Mouse (Mus musculus) thymus, postnatal 14 days (tissue): ENCODE data around the gene Otud3.
"Not testable (repeated sequence)": the region's sequence is repeated elsewhere in the genome, so short reads cannot be mapped to it uniquely, and the experiment has no call there.

Experiments
- DNase-seq: peaks from one replicate; pipeline ENCODE4 v3.0.0; 2021

Gene Otud3

GRCm38 (mm10) chr4:138913797-138914196 is at the start of gene Otud3:
Gene Otud3 (minus strand): TSS chr4:138913945.
- peak; percentile 97 for DNase-seq

GRCm38 (mm10) chr4:138962719-138963118 is 49.0 kb upstream of the Otud3 start:
- DNase-seq = no peak

- no peak for DNase-seq
Measured at GRCm38 (mm10) chr4:138959926-138960325, 46.2 kb upstream of the Otud3 start.

- DNase-seq = no peak
Measured at GRCm38 (mm10) chr4:138959120-138959519, 45.4 kb upstream of the Otud3 start.

- DNase-seq = no peak
Measured at GRCm38 (mm10) chr4:138958612-138959011, 44.9 kb upstream of the Otud3 start.

GRCm38 (mm10) chr4:138948257-138948656 is 34.5 kb upstream of the Otud3 start:
- DNase-seq = no peak

- DNase-seq = peak; percentile 92
Measured at GRCm38 (mm10) chr4:138943730-138944129, 30.0 kb upstream of the Otud3 start.

- no peak for DNase-seq
Measured at GRCm38 (mm10) chr4:138941966-138942365, 28.2 kb upstream of the Otud3 start.

GRCm38 (mm10) chr4:138941401-138941800 is 27.7 kb upstream of the Otud3 start:
- DNase-seq = peak; percentile 40

GRCm38 (mm10) chr4:138939481-138939880 is 25.7 kb upstream of the Otud3 start:
- no peak for DNase-seq

- DNase-seq = peak; percentile 41
Measured at GRCm38 (mm10) chr4:138938495-138939269, 24.9 kb upstream of the Otud3 start.

GRCm38 (mm10) chr4:138934456-138935145 is 20.9 kb upstream of the Otud3 start:
- DNase-seq = no peak

GRCm38 (mm10) chr4:138933862-138934261 is 20.1 kb upstream of the Otud3 start:
- DNase-seq = no peak

GRCm38 (mm10) chr4:138925561-138925960 is 11.8 kb upstream of the Otud3 start:
- DNase-seq = no peak

GRCm38 (mm10) chr4:138922131-138922459 is 8.3 kb upstream of the Otud3 start:
- DNase-seq = peak; percentile 94

- DNase-seq = no peak
Measured at GRCm38 (mm10) chr4:138921254-138922130, 7.7 kb upstream of the Otud3 start.

- no peak for DNase-seq
Measured at GRCm38 (mm10) chr4:138917282-138917681, 3.5 kb upstream of the Otud3 start.

- peak; percentile 56 for DNase-seq
Measured at GRCm38 (mm10) chr4:138913141-138913787, 481 bp downstream of the Otud3 start.

- DNase-seq = no peak
Measured at GRCm38 (mm10) chr4:138905624-138906337, 8.0 kb downstream of the Otud3 start.

GRCm38 (mm10) chr4:138899361-138899760 is 14.4 kb downstream of the Otud3 start:
- DNase-seq = no peak

GRCm38 (mm10) chr4:138893789-138894188 is 20.0 kb downstream of the Otud3 start:
- not testable (repeated sequence) for DNase-seq

GRCm38 (mm10) chr4:138892655-138893054 is 21.1 kb downstream of the Otud3 start:
- no peak for DNase-seq
